Mouse (Mus musculus) spleen, adult 2 months (tissue): ENCODE results near the gene Psenen. TPM values are rescaled to one million over a fixed set of nuclear protein-coding genes. Genes with fewer than 3 reads are reported as not detected.

Experiments
- DNase-seq, 2 experiments: peaks; one replicate each; pipeline versions ENCODE4 v3.0.0 to v3.0.0-alpha.2; 2012 to 2021; ENCODE audit warnings: low spot score in 2 of 2, low read depth in 1 of 2
- H3K27ac ChIP-seq: fragments of 200-500 bp; 2 replicates; pipeline ENCODE4 v1.5.1; 2012; ENCODE audit warnings: low read length, inconsistent platforms; ENCODE audit not compliant: insufficient read depth
- H3K27me3 ChIP-seq: fragments of 200-500 bp; 2 replicates; pipeline ENCODE4 v1.6.1; 2012; ENCODE audit warnings: mild to moderate bottlenecking, moderate library complexity, low read length, inconsistent platforms; ENCODE audit not compliant: control insufficient read depth, insufficient read depth
- H3K36me3 ChIP-seq: fragments of 200-500 bp; 2 replicates; pipeline ENCODE4 v1.6.1; 2012; ENCODE audit warnings: mild to moderate bottlenecking, low read length, inconsistent platforms; ENCODE audit not compliant: control insufficient read depth, insufficient read depth
- H3K4me1 ChIP-seq: fragments of 200-500 bp; 2 replicates; pipeline ENCODE4 v1.6.1; 2011; ENCODE audit warnings: inconsistent platforms; ENCODE audit not compliant: control insufficient read depth, insufficient read depth, insufficient read length
- H3K4me3 ChIP-seq: fragments of 200-500 bp; 2 replicates; pipeline ENCODE4 v1.5.1; 2011; ENCODE audit warnings: mild to moderate bottlenecking, inconsistent platforms; ENCODE audit not compliant: insufficient read depth, insufficient read length; ENCODE audit errors: extremely low read depth
- CTCF ChIP-seq: fragments of 200-500 bp; IDR thresholded peaks from 2 replicates; pipeline ENCODE4 v1.5.1; 2011; ENCODE audit warnings: mild to moderate bottlenecking, inconsistent platforms; ENCODE audit not compliant: insufficient read depth, insufficient read length, insufficient replicate concordance; ENCODE audit errors: extremely low read depth
- POLR2A ChIP-seq: fragments of 200-500 bp; IDR thresholded peaks from 2 replicates; pipeline ENCODE4 v1.6.1; 2011; ENCODE audit warnings: low read depth, low read length, inconsistent platforms
- WGBS: fragments of 180-500 bp; shearing (Covaris S2); methylation state at CpG from one replicate; pipeline ENCODE4 v1.1.7; 2018; 5-methylcytosine and 5-hydroxymethylcytosine counted together
- polyA plus RNA-seq: library from polyadenylated mRNA; depleted of rRNA; stranded (reverse); fragments of >200 nt; gene quantifications from 2 replicates; pipeline ENCODE4 v1.2.3, GENCODE M21; 2012

Gene Psenen
- polyA plus RNA-seq, 1 experiment = 85.2 TPM

GRCm38 (mm10) chr7:30562526-30563116 lies 806 bp downstream of the Psenen start:
- no peaks in the 10 kb centered on the region for H3K27me3 ChIP-seq
- no peak for DNase-seq
- peak overlapping the region; percentile 84 for H3K27ac ChIP-seq
- TF ChIP-seq CTCF (no peak), POLR2A (no peak; the same call in 1 of the 2 replicates)
- H3K4me1 ChIP-seq = peaks cover 6% of the 10 kb centered on the region; the same call in 1 of the 2 replicates
- under 1% methylated on average over 27 of the region's 27 CpGs for WGBS
- H3K4me3 ChIP-seq = peak overlapping the region; percentile 79
- peaks cover 4% of the 10 kb centered on the region; the same call in 1 of the 2 replicates for H3K36me3 ChIP-seq

- H3K27ac ChIP-seq = no peak overlapping the region
- H3K36me3 ChIP-seq = peaks cover 17% of the 10 kb centered on the region
- TF ChIP-seq POLR2A (no peak), CTCF (no peak)
These were observed 3.1 kb downstream of the Psenen start for GRCm38 (mm10) chr7:30560296-30560695.

GRCm38 (mm10) chr7:30559443-30559954 lies 3.9 kb downstream of the Psenen start, which contains the start of gene Lin37:
Gene Lin37, minus strand, starts transcription at chr7:30559838.
- Histone ChIP-seq H3K27ac (peak within 1 kb of the TSS; percentile 74), H3K27me3 (no peaks in the 10 kb centered on the region), H3K4me1 (peaks cover 6% of the 10 kb centered on the region; the same call in 1 of the 2 replicates), H3K4me3 (peak within 1 kb of the TSS; percentile 81), H3K36me3 (peaks cover 19% of the 10 kb centered on the region)
- peak; percentile 86 to 93 for DNase-seq
- WGBS = under 1% methylated on average over 20 of the region's 20 CpGs
- TF ChIP-seq POLR2A = peak; percentile 79
- no peak for TF ChIP-seq CTCF

More at GRCm38 (mm10) chr7:30560296-30560695, 3.1 kb downstream of the Psenen start:
- WGBS = 89% methylated on average over 2 of the region's 2 CpGs
- Histone ChIP-seq H3K4me3 (no peak overlapping the region), H3K27me3 (no peaks in the 10 kb centered on the region), H3K4me1 (peaks cover 6% of the 10 kb centered on the region; the same call in 1 of the 2 replicates)
- no peak for DNase-seq

- Histone ChIP-seq H3K36me3 (peaks cover 19% of the 10 kb centered on the region), H3K4me3 (peak overlapping the region; percentile 81), H3K4me1 (peaks cover 4% of the 10 kb centered on the region; the same call in 1 of the 2 replicates), H3K27ac (peak overlapping the region; percentile 74; the same call in 1 of the 2 replicates), H3K27me3 (no peaks in the 10 kb centered on the region)
- TF ChIP-seq CTCF (no peak), POLR2A (no peak)
- no peak for DNase-seq
- whole genome bisulfite sequencing = 6% methylated on average over 12 of the region's 12 CpGs
These were observed 4.6 kb downstream of the Psenen start for GRCm38 (mm10) chr7:30558656-30559442.

- Histone ChIP-seq H3K4me1 (peaks cover 9% of the 10 kb centered on the region), H3K4me3 (no peak overlapping the region), H3K36me3 (peaks cover 19% of the 10 kb centered on the region), H3K27me3 (no peaks in the 10 kb centered on the region), H3K27ac (no peak overlapping the region)
- DNase-seq = no peak
- WGBS = 93% methylated on average over 13 of the region's 13 CpGs
- TF ChIP-seq CTCF (no peak), POLR2A (no peak)
These were observed 5.4 kb downstream of the Psenen start for GRCm38 (mm10) chr7:30557901-30558514.

GRCm38 (mm10) chr7:30556894-30557536 lies 6.4 kb downstream of the Psenen start:
- no peak overlapping the region for H3K4me3 ChIP-seq
- H3K27me3 ChIP-seq = no peaks in the 10 kb centered on the region
- no peak for DNase-seq
- peaks cover 9% of the 10 kb centered on the region for H3K4me1 ChIP-seq
- WGBS = 95% methylated on average over 18 of the region's 18 CpGs
- peaks cover 19% of the 10 kb centered on the region for H3K36me3 ChIP-seq
- TF ChIP-seq CTCF (no peak), POLR2A (no peak)
- H3K27ac ChIP-seq = no peak overlapping the region
